Mouse (Mus musculus): ENCODE results near the gene Focad.

GRCm38 (mm10) chr4:88357431-88357830, 263.0 kb downstream of the Focad start:
- TF ChIP-seq ZC3H11A (IDR thresholded peaks at IDR 0.05; ENCODE audit: borderline replicate concordance, low read depth, low read length) (no peak), ZNF384 (IDR thresholded peaks at IDR 0.05; ENCODE audit: low read depth, low read length) (no peak), MAFK (IDR thresholded peaks at IDR 0.05; ENCODE audit: insufficient read depth, low read depth, low read length) (no peak), HCFC1 (IDR thresholded peaks at IDR 0.05; ENCODE audit: borderline replicate concordance, insufficient read depth, low read length) (no peak), CHD2 (IDR thresholded peaks at IDR 0.05; ENCODE audit: low read depth, low read length) (no peak)
